Mouse (Mus musculus) brain, embryonic 14.5 days (tissue): ENCODE measurements around the gene Mroh7.

Source experiments
- CTCF ChIP-seq: fragments of 200-500 bp; IDR thresholded peaks from 2 replicates; pipeline ENCODE4 v1.5.1; 2012; ENCODE audit warnings: inconsistent platforms, mild to moderate bottlenecking, moderate library complexity, borderline replicate concordance; ENCODE audit not compliant: insufficient read depth, insufficient read length; ENCODE audit errors: extremely low read depth
- POLR2A ChIP-seq: fragments of 200-500 bp; IDR thresholded peaks from 2 replicates; pipeline ENCODE4 v1.6.1; 2012; ENCODE audit warnings: mild to moderate bottlenecking, inconsistent platforms, borderline replicate concordance; ENCODE audit not compliant: poor library complexity, insufficient read depth, insufficient read length, severe bottlenecking; ENCODE audit errors: extremely low read depth

DNA sequence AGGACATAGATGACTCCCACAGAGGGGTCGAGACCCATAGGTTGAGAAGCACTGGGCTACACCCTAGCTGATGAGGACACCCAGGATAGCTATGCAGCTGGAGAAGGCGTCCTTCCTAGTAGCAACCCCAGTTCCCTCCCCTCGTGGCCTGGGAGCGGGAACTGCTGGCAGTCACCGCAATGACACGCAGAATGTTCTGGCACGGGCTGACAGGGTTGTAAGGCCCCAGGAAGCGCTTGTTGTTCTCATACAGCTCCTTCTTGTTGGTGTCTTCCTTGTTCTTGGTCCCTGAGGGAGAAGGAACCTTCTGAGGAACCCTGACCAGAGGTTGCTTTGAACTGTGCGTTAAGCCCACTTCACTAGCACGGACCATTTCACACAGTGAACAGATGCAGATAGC, 26.8 kb downstream of the Mroh7 start:
- TF ChIP-seq POLR2A (no peak), CTCF (no peak)
